Mouse (Mus musculus): ENCODE results near the gene Tnip1.

DNA sequence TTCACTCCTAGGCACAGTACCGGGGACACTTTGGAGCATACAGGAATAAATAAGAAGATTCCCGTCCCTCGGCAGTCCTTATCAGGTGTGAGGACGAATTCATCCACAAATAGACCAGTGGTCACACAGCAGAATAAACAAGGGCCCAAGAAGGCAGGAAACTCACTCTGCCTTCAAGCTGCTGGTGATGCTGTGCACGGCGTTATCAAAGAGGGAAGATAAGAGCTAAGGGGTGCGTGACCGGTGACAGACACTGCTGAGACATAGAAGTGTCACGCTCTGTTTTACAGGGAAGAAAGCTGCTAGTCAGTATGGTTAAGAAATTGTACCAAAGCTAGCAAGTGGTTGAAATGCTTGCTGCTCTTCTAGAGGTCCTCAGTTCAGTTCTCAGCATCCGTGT lies 82.8 kb downstream of the Tnip1 start:
- TF ChIP-seq EP300 (IDR thresholded peaks at IDR 0.05; ENCODE audit: low read depth) (no peak), CTCF (IDR thresholded peaks at IDR 0.05; ENCODE audit: low read depth) (no peak)
